Mouse (Mus musculus): Measurements from ENCODE around the gene Smug1.

GRCm38 (mm10) chr15:103216052-103216451 lies 49.2 kb upstream of the Smug1 start:
- TF ChIP-seq POLR2A (IDR thresholded peaks at IDR 0.05; ENCODE audit: control insufficient read depth, low read depth, low read length), result no peak
- TF ChIP-seq CTCF (IDR thresholded peaks at IDR 0.05; ENCODE audit: control insufficient read depth, insufficient read depth, insufficient replicate concordance, low read depth, low read length), result no peak

Data from testis, adult 2 months (tissue).